Mouse (Mus musculus) telencephalon, adult 2 months (tissue): ENCODE measurements around the gene Tnfsf14.
A peak's percentile ranks its signal among the peaks of the same experiment; 100 is the strongest.

Source experiments
- DNase-seq: peaks from one replicate; pipeline ENCODE4 v3.0.0-alpha.2; 2011; ENCODE audit warnings: low read depth, low spot score

Gene Tnfsf14

DNA sequence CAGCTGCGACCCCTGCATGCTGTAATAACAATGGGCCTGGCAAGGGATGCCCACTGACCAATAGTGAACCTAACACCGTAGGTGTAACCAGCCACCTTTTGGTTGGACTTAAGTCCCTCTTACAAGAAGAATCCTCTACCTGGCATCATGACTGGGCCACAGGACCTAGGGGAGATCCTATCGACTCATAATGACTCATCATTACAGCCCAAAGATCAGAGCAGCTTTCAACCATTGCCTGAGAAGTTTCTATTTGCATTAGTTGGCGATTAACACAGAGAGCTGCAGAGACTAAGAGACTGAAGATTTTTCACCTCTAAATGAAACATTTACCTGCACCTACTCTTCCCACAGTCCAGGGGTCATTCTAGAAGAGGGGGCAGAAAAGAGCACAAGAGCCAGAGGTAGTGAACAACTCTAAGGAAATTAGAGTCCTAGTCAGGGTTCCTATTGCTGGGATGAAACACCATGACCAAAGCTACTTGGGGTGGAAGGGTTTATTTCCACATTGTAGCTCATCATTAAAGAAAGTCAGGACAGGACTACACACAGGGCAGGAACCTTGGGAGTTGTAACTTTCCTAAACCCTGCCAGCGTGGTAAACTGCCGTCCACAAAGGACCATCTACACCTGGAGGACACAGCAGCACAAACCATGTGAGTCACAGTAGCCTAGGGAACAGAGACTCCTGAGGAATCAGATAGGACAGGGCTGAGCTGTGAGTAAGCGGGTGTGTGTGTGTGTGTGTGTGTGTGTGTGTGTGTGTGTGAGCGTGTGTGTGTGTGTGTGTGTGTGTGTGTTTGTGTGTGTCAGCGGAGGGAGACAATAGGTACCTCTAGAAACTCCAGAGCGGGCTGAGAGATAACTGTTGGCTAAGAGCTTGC, 8.1 kb upstream of the Tnfsf14 start:
- DNase-seq, result no peak

DNA sequence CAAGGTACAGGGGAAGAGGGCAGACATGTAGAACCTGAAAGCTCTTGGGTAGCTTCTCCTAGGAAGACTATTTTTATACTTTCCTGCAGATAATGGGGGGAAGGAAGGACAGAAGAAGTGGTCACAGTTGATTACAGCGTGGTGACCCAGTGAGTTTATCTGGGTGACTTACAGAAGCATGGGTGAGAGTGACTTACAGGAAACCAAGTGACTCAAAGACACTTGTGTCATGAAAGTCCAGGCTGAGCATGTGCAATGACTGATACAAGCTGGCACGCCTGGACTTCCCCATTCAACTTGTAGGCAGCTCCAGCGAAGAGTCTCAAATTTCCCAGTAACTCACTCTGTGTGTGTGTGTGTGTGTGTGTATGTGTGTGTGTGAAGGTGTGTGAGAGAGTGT, 4.3 kb upstream of the Tnfsf14 start:
- no peak for DNase-seq

DNA sequence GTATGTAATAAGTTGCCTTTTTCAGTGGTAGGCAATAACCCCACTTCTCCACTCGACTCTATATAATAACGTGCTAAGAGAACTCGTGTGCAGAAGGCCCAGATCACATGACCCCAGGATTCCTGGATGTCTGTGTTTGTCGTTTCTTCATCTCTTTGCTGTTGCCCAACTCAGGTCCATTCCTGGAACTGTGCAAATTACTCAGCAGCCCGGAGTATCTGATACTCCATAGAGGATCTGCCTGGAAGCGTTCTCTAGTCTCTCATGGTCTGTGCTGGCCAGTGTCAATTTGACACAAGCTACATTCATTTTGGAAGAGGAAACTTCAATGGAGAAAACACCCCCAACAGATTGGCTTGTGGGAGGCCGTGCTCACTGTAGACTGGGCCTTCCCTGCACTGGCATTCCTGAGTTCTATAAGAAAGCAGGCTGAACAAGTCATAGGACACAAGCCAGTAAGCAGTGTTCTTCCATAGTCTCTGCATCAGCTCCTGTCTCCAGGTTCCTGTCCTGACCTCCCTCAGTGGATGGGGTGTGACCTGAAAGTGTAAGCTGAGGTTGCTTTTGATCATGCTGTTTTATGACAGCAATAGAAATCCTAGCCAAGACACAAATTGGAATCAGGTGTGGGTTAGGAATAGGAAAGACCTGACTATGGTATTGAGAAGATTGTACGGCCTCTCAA, 1.5 kb upstream of the Tnfsf14 start:
- no peak for DNase-seq

DNA sequence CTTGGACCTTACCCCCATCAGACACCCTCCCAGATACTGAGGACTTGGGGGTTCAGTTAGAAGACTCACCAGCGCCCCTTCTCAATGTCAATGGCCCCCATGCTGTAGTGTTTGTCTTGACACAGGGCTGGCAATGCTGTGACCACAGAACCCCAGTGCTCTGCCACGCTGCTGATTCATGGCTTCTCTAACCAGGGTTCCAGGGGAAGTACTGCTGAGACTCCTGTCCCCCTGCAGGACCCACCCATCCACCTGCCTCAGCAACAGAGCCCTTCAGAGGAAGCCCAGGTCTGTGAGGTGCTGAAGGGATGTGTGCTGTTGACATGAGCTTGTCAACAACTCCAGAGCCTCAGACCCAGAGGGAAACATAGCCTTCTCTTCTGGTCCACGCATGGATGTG, 794 bp upstream of the Tnfsf14 start:
- no peak for DNase-seq

DNA sequence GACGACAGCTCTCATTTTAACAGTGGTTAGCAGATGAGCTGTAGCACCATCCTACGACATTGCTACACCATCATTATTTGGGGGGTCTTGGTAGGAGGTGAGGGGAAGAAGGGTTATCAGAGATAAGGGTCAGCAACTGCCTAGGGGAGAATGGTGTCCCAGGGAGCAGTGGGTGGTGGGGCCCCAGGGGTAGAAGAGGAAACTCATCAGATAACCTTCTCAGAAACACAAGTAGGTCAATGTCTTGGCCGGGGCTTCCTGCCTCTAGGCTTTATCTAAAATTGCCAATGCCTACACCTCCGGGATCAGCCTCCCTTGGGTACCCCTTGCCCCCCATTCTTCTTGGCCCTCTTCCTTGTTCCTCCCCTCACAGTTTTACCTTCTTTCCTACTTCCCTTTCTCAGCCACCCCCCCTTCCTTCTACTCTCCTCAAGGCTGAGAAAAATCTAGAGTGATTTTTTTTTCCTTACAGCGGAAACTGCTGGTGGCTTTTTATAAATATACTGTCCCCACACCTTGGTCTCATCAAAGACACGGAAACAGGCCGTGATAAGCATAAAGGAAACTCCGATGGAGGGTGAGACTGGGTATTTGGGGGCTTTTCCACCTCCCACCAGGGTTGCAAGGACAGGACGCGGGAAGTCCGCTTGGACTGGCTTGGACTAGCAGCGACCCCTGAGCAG, 5.3 kb downstream of the Tnfsf14 start:
- DNase-seq, result no peak

DNA sequence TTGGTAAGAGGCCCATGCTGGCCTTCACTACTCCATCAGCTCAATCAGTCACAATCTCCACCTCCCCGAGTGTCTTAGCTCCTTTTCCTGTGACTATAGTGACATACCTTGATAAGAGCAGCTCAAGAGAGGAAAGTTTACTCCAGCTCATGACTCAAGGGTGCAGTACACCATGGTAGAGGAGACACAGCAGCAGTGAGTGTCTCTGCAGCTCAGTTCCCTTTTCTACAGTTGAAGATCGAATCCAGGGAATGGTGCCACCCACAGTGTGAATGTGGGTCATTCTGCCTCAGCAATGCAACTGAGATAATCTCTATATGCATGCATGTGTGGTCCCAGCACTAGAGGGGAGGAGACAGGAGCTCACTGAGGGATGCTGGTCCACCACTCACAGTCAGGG, 8.3 kb downstream of the Tnfsf14 start:
- DNase-seq, result no peak

DNA sequence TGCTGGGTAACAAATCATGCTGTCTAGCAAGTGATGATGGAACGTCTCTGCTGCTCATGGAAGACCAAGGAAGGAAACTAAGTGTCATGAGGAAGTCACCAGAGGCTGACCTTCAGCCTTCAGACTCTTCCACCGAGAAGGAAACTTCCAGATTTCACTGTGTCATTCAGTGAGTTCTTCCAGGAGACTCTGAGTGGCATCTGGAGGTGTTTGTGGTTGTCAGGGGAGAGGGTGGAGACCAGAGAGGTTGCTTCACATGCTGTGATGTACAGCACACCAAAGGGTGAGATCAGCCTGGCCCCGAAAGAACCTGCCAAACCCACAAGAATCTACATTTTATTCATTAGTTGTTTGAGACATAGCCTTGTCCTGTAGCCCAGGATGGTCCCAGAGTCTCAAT, 11.1 kb downstream of the Tnfsf14 start:
- no peak for DNase-seq

DNA sequence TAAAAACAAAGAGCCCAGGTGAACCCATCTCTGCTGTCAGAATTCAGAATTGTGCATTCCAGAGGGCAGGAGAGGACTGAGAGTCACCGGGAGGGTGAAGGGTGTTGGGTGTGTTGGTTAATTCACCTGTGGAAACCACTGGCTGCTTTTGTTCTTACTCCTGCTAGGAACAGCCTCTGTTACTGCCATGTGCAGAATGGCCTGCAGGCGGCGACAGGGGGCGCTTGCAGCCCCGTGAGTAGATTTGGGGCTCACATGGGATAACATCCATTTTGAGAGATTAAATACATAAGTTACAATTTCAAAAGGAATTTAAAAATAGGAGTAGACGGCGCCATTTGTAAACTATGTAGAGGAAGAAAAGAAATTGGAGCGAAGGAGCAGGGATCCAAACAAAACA, 13.6 kb downstream of the Tnfsf14 start:
- no peak for DNase-seq

DNA sequence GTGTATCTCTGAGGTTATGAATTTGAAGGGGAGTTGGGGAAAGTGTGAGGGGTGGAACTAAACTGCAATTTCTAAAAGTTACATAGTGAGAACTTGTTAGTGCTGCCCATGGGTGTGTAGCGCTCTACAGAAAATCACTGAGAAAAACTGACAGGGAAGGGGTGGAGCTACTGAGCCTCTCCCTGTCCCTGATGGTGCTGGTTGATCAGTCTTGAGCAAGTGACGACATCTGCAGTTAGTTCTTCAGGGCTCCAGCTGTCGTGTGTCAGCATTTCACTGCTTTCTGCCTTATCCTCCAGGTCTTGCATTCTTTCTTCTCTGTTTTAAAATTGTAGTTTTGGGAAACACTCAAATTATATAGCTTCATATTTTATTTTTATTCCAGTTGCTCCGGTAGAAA, 20.6 kb downstream of the Tnfsf14 start:
- DNase-seq, result no peak

DNA sequence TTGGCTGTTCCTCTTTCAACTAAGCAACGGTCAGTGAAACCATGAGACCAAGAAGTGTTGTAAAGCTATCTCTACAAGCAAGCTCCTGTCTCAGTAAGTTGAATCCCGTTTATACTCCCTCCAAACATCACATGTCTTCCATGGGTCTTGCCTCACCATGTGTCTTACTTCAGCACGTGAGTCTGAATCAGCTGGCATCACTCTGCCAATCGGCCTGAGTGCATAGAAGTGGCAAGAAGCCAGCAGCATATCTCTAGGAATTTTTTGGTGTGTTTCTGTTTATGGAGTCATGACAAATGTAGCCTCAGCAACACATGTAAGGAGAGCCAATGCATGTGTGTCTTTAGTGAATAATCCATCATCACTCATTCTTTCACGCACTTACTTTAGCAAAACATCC, 21.6 kb downstream of the Tnfsf14 start:
- DNase-seq, result no peak

DNA sequence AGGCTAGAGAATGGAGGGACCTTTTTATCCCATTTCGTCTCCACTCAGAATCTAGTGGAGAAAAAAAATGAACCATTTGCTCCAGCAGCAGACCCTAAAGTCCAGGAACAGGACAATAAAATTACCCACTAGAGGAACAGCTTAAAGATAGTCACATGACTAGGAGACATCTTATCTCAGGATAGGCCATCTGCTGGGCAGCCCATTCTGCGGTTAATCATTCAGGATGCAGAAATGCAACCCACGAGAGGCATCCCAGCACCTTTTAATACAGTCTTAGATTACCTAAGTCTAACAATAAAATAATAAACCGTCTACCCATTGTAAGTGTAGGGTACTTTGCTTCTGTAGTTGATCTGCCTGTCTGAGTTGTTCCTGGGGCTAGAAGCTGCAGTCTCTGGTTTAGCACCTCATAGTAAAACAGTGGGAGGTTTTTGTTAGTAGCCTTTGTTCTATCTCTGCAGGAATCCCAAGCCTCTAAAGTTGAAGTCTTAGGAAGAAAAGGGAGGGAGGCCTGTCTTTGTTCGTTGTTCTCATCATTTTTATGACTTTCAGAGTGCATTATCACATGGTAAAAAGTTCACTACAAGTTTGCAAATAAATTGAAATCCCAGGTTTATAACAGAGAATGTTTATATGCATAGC, 23.2 kb downstream of the Tnfsf14 start:
- DNase-seq, result no peak

DNA sequence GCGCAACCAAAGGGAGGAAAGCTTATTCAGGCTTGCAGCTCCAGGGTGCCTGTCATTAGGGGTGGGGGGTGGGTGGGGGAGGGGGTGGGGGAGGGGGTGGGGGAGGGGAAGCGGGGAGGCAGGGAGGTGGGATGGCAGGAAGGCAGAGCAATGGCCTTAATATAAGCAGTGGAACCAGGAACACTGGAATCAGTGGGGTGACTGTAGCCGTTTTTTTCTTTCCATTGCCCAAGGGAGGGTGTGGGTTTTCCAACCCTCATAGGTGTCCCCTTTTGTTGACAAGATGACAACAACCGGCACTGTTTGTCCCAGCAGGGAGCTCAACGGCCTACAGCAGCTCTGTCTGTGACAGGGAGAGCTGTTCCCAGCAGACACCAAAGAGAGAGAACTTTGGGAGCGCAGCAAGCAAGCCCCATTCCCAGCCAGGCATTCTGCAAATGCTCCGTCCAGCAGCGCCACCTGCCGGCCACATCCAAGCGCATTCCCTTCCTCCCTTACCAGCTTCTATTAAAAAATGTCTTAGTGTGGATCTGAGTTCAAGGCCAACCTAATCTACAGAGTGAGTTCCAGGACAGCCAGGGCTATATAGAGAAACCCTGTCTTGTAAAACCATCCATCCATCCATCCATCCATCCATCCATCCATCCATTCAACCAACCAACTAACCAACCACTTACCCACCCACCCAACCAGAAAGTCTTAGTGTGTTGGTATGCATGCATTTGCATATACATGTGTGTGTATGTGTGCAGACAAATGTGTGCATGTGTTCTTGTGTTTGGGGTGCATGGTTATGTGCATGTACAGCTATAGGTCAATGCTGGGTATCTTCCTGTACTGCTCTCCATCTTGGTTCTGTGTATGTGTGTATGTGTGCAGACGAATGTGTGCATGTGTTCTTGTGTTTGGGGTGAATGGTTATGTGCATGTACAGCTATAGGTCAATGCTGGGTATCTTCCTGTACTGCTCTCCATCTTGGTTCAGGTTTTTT, 26.9 kb downstream of the Tnfsf14 start:
- peak; percentile 29 for DNase-seq

DNA sequence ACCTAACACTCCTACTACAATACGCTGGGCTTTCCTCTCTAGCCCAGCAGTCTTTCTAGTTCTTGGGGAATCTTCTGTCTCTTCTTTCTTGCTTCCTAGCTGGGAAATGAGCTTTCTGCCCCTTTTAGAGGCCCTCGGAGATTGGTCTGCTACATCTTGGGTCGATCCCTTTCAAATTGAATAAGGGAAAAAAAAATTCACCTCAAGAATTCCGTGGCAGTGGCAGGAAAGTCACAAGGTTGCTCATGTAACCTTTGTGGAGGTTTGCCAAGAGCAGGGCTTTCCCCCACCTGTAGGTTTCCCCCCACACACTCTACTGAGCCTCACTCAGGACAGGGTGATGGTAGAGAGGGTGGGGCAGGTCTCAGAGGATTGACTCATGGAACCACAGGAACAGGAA, 40.2 kb downstream of the Tnfsf14 start:
- DNase-seq, result no peak

DNA sequence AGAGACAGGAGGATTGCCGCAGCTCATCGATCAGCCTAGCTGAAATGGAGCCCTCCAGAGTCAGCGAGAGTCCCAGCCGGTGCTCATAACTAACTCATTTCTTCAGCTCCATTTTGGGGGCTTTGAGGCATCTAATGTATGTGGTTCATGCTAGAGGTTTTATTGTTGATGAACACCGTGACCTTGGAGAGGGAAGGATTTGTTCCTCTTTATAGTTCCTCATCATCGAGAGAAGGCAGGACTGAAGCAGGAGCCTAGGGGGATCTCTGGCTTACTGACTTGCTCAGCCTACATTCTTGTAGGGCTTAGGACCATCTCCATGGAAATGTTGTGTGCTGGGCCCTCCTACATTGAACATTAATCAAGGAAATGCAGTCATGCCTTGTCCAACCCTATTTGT, 41.0 kb downstream of the Tnfsf14 start:
- no peak for DNase-seq

DNA sequence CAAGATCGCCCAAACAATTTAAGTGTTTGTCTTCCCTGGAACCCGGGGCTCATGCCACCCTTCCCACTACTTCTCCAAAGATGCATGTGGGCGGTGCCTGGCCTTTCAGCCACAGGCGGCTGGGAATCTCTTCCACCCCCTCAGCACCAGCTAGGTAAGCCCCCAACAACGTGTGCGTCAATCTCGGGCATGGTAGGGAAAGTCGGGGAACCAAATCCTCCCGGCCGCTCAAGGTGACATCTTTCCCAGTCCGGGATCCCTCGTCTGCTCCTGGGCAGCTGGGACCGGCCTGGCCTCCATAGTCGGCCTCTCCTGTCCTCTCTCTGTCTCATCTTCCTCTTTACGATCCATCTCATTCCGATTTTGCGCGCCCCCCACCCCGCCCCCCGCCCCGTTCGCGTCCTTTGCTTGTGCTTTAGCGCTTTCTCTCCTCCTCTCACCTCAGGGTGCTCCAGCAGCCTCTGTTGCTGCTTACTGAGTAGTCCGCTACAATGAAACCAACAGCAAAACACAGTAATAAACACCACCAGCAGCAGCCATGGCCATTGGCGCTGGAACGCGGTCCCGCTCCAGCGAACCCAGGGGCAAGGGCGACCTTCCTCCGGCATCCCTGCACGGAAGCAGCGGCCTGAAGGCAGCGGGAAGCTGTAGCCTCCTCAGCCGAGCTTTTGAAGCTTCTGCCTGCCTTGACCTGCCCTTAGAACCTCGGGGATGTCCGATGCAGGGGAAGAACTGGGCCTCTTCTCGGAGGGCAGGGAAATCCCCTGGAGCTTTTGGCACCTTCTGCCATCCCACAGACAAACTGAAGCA, 44.8 kb downstream of the Tnfsf14 start, which contains the start of gene Cd70:
Gene Cd70, minus strand, starts transcription at position 784 of the 810 bp plus-strand sequence.
- DNase-seq, result no peak

DNA sequence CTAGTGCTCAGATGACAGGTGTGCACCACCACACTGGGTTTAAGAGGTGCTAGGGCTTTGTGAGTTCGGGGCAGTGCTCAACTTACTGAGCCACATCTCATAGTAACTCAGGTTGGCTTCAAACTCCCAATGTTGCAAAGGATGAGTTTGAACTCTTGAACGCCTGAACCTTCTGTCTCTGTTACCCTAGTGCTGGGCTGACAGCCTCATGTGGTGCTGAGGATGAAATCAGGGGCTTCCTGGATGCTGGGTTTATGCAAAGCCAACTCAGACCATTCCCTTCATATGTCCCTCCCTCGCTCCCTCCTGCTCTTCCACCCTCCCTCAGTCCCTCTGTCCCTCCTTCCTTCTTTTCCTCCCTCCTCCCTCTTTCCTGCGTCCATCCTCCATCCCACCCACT, 45.6 kb downstream of the Tnfsf14 start:
- no peak for DNase-seq

DNA sequence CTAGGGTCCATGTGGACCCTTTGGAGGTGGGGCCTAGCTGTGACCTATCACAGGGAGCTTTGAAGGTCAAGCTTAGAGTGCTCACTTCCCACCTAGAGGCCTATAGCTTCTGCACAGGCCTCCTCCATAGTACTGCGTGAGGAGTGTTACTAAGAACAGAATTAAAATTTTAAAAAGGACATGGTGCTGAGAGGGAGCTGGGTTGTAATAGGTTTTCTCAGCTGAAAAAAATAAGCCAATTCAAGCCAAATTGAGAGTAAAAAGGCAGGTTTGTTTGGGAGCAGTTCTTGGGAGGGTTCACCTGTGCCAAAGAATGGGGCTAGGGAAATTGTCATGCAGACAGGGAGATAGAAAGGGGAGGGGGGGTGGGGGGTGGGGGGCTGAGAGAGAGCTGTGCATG, 48.9 kb downstream of the Tnfsf14 start:
- DNase-seq, result no peak

DNA sequence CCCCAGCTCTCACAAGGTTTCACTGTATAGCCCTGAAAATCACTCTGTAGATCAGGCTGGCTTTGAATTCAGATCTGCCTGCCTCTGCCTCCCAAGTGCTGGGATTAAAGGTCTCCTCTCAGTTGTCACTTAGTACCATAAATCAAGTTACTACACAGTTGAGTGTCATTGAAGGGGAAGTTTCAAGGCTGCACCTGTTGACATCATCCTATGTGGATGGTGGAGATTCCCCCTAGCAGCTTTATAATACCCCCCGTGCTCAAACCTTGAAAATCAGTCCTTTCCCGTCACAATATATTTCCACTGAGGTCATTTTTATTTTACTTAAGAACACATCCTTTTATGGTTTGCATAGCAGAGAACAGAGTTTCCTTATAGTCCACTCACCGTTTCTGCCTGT, 50.3 kb downstream of the Tnfsf14 start:
- no peak for DNase-seq

DNA sequence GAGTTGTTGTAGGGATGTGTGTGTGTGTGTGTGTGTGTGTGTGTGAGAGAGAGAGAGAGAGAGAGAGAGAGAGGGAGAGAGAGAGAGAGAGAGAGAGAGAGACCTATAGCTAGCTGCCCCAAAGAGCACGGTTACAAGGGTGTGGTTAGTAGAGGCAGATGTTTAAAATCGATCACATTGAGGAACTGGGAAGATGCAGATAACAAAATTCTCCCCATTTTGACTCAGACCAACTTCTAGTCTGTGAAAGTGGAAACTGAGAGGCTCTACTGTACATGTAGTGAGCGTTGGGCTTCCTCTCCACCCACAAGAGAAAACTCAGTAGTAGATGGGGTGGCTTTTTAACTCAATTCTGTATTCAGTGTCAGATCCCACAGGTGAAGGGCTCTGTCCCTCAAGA, 54.3 kb downstream of the Tnfsf14 start:
- DNase-seq, result no peak
